Mouse (Mus musculus): Measurements from ENCODE around the gene Lars2.
A peak's percentile ranks its signal among the peaks of the same experiment; 100 is the strongest.
"Not testable (repeated sequence)": the region's sequence is repeated elsewhere in the genome, so short reads cannot be mapped to it uniquely, and the experiment has no call there.

The Lars2 gene

GRCm38 (mm10) chr9:123366708-123367385 is at the start of gene Lars2:
Gene Lars2, plus strand, starts transcription at chr9:123366927.
- DNase-seq (ENCODE audit: extremely low read depth, insufficient read length, low spot score): peak; percentile 91

- DNase-seq (ENCODE audit: extremely low read depth, insufficient read length, low spot score): no peak
Observed at GRCm38 (mm10) chr9:123326106-123326505, 40.6 kb upstream of the Lars2 start.

GRCm38 (mm10) chr9:123328336-123328735 is 38.4 kb upstream of the Lars2 start:
- no peak for DNase-seq (ENCODE audit: extremely low read depth, insufficient read length, low spot score)

- no peak for DNase-seq (ENCODE audit: extremely low read depth, insufficient read length, low spot score)
Observed at GRCm38 (mm10) chr9:123329831-123330230, 36.9 kb upstream of the Lars2 start.

- DNase-seq (ENCODE audit: extremely low read depth, insufficient read length, low spot score): not testable (repeated sequence)
Observed at GRCm38 (mm10) chr9:123330271-123330670, 36.5 kb upstream of the Lars2 start.

- DNase-seq (ENCODE audit: extremely low read depth, insufficient read length, low spot score): no peak
Observed at GRCm38 (mm10) chr9:123333479-123333878, 33.2 kb upstream of the Lars2 start.

GRCm38 (mm10) chr9:123335044-123335670 is 31.6 kb upstream of the Lars2 start:
- DNase-seq (ENCODE audit: extremely low read depth, insufficient read length, low spot score): no peak

GRCm38 (mm10) chr9:123339651-123340144 is 27.0 kb upstream of the Lars2 start:
- DNase-seq (ENCODE audit: extremely low read depth, insufficient read length, low spot score): peak; percentile 37

- no peak for DNase-seq (ENCODE audit: extremely low read depth, insufficient read length, low spot score)
Observed at GRCm38 (mm10) chr9:123341256-123341655, 25.5 kb upstream of the Lars2 start.

GRCm38 (mm10) chr9:123343069-123343468 is 23.7 kb upstream of the Lars2 start:
- no peak for DNase-seq (ENCODE audit: extremely low read depth, insufficient read length, low spot score)

- not testable (repeated sequence) for DNase-seq (ENCODE audit: extremely low read depth, insufficient read length, low spot score)
Observed at GRCm38 (mm10) chr9:123349286-123349685, 17.4 kb upstream of the Lars2 start.

GRCm38 (mm10) chr9:123359981-123360380 is 6.7 kb upstream of the Lars2 start:
- DNase-seq (ENCODE audit: extremely low read depth, insufficient read length, low spot score): no peak

GRCm38 (mm10) chr9:123365353-123365752 is 1.4 kb upstream of the Lars2 start:
- no peak for DNase-seq (ENCODE audit: extremely low read depth, insufficient read length, low spot score)

- no peak for DNase-seq (ENCODE audit: extremely low read depth, insufficient read length, low spot score)
Observed at GRCm38 (mm10) chr9:123365942-123366707, 602 bp upstream of the Lars2 start.

GRCm38 (mm10) chr9:123367636-123368035 is 909 bp downstream of the Lars2 start:
- no peak for DNase-seq (ENCODE audit: extremely low read depth, insufficient read length, low spot score)

- DNase-seq (ENCODE audit: extremely low read depth, insufficient read length, low spot score): no peak
Observed at GRCm38 (mm10) chr9:123382399-123382798, 15.7 kb downstream of the Lars2 start.

- no peak for DNase-seq (ENCODE audit: extremely low read depth, insufficient read length, low spot score)
Observed at GRCm38 (mm10) chr9:123384696-123385095, 18.0 kb downstream of the Lars2 start.

- no peak for DNase-seq (ENCODE audit: extremely low read depth, insufficient read length, low spot score)
Observed at GRCm38 (mm10) chr9:123385352-123386198, 18.8 kb downstream of the Lars2 start.

GRCm38 (mm10) chr9:123386347-123386746 is 19.6 kb downstream of the Lars2 start:
- DNase-seq (ENCODE audit: extremely low read depth, insufficient read length, low spot score): no peak
